Mouse (Mus musculus): Measurements from ENCODE around the gene Creld2.

DNA sequence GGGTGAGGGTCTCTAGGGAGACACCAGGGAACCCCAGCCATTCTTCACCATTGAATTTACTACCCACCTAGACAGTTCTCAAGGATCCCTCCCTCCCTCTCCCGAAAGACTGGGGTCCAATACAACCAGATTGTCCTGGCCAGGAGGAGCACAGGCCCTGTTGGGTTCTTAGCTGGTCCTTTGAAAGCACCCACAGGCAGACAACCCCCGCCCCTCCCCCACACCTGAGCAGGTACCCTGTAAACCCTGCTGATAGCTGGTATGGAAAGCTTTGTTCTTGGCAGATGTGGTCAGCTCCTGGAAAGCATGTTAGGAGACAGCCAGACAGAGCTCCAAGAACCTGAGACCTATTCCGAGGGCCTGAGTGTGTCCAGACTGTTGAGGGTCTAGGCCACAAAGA lies 41.3 kb downstream of the Creld2 start:
- TF ChIP-seq EP300 (IDR thresholded peaks at IDR 0.05; ENCODE audit: low read depth) = no peak
- no peak for TF ChIP-seq CTCF (IDR thresholded peaks at IDR 0.05; ENCODE audit: low read depth)
